Mouse (Mus musculus) lung, embryonic 14.5 days (tissue): ENCODE measurements around the gene Timp3. TPM values are rescaled to one million over a fixed set of nuclear protein-coding genes. Genes with fewer than 3 reads are reported as not detected.
A peak's percentile ranks its signal among the peaks of the same experiment; 100 is the strongest.

Source experiments
- ATAC-seq: fragments of 200-750 bp; cut with Nextera tagmentation; 2 replicates; pipeline ENCODE4 v1.8.0; 2017; ENCODE audit warnings: mild to moderate bottlenecking, moderate TSS enrichment, moderate library complexity; ENCODE audit not compliant: insufficient read depth
- DNase-seq: peaks from one replicate; pipeline ENCODE4 v3.0.0-alpha.2; 2015
- H3K27ac ChIP-seq: fragments of 300-500 bp; sonication (generic); 2 replicates; pipeline ENCODE4 v1.5.1; 2014; ENCODE audit warnings: low read depth, mild to moderate bottlenecking, moderate library complexity
- H3K27me3 ChIP-seq: fragments of 300-500 bp; sonication (generic); 2 replicates; pipeline ENCODE4 v1.6.1; 2014; ENCODE audit warnings: low read length, control low read depth; ENCODE audit not compliant: insufficient read depth
- H3K36me3 ChIP-seq: fragments of 300-500 bp; sonication (generic); 2 replicates; pipeline ENCODE4 v1.6.1; 2014; ENCODE audit warnings: control low read depth; ENCODE audit not compliant: insufficient read depth
- H3K4me1 ChIP-seq: fragments of 300-500 bp; sonication (generic); 2 replicates; pipeline ENCODE4 v1.6.1; 2014; ENCODE audit warnings: antibody characterized with exemption, control low read depth; ENCODE audit not compliant: insufficient read depth
- H3K4me2 ChIP-seq: fragments of 300-500 bp; sonication (generic); 2 replicates; pipeline ENCODE4 v1.6.1; 2014; ENCODE audit warnings: mild to moderate bottlenecking
- H3K4me3 ChIP-seq: fragments of 300-500 bp; sonication (generic); 2 replicates; pipeline ENCODE4 v1.5.1; 2014; ENCODE audit warnings: low read depth, low read length
- H3K9ac ChIP-seq: fragments of 300-500 bp; sonication (generic); 2 replicates; pipeline ENCODE4 v1.6.1; 2014
- H3K9me3 ChIP-seq: fragments of 300-500 bp; sonication (generic); 2 replicates; pipeline ENCODE4 v1.6.1; 2016; ENCODE audit warnings: low read depth, low read length, control low read depth
- CTCF ChIP-seq: IDR thresholded peaks from 2 replicates; pipeline ENCODE4 v1.5.1; 2016; ENCODE audit warnings: antibody characterized with exemption, low read depth
- WGBS: fragments of 180-500 bp; shearing (Covaris S2); extraction: QIAGEN DNeasy Blood & Tissue Kit; methylation state at CpG from one replicate; pipeline ENCODE4 v1.1.7; 2014; 5-methylcytosine and 5-hydroxymethylcytosine counted together
- polyA plus RNA-seq: library from polyadenylated mRNA; unstranded; fragments of >200 nt; fragmentation: Nextera tagmentation; extraction: Ambion mirVana; gene quantifications from 2 replicates; pipeline ENCODE4 v1.2.1, GENCODE M21; 2014

Gene Timp3
- polyA plus RNA-seq, 1 experiment from 2014 or later, result 44.1 TPM

DNA sequence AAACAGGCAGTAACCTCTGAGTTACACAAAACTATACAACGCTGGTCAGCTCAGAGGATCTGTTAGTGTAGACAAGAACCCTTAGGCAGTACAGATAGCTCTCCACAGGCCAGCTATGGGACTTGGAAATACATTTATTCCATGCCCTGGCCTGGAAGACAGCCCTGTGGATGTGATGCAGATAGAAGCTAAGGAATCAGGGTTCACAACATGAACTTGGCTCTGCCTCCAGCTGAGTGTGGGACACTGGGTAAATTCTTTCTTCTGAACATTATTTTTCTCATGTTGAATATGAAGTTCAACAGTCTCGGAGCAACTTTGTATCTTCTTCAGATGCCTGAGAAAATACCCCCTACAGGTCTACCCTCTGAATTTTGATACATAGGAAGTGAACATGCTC is 2.9 kb upstream of the Timp3 start:
- no peak for DNase-seq
- Histone ChIP-seq H3K36me3 (no peaks in the 10 kb centered on the region), H3K9me3 (no peaks in the 10 kb centered on the region), H3K4me2 (no peak overlapping the region), H3K9ac (no peak overlapping the region), H3K27ac (no peak overlapping the region), H3K4me3 (no peak overlapping the region), H3K27me3 (no peaks in the 10 kb centered on the region), H3K4me1 (peaks cover 4% of the 10 kb centered on the region; the same call in 1 of the 2 replicates)
- WGBS, result 86% methylated on average over 2 of the region's 2 CpGs
- no peak for ATAC-seq
- TF ChIP-seq CTCF, result no peak

DNA sequence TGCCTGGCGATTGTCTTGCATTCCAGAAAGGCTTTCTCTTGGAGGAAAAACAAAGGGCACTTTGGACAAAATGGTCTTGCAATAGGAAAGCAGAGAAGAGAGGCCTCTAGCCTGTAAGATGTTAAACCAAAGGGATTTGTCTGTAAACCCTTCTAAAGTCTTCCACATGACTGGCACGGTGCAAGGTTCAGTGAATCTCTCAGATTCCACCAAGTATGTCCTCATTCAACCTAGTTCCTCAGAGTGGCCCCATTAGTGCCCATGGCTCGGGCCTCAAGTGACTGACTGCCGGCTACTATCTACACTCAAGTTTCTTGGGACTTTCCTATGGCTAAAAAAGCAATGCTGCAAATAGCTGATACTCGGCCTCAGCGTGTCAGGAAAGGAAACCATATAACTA is 1.8 kb upstream of the Timp3 start:
- Histone ChIP-seq H3K4me1 (peaks cover 8% of the 10 kb centered on the region), H3K4me3 (no peak overlapping the region), H3K36me3 (no peaks in the 10 kb centered on the region), H3K4me2 (no peak overlapping the region), H3K27me3 (no peaks in the 10 kb centered on the region), H3K27ac (no peak overlapping the region), H3K9me3 (no peaks in the 10 kb centered on the region), H3K9ac (no peak overlapping the region)
- no peak for DNase-seq
- ATAC-seq, result no peak
- 75% methylated on average over 6 of the region's 6 CpGs for WGBS
- no peak for TF ChIP-seq CTCF

DNA sequence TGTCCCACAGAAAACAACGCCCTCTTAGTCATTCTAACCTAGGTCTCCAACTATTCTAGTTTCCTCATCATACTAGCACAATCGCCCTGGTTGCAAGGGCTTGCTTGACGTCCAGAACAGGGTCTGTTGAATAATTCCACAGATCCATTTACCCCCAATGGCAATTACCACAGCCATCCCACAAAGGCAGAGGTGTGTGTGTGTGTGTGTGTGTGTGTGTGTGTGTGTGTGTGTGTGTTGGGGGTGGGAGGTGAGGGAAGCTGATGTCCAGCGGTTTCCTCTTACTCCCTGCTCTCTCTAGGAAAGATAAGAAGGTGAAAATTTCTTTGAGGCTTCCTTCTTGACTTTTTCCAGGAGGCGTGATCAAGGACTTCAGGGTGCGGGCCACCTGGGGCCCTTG is 377 bp upstream of the Timp3 start:
- Histone ChIP-seq H3K4me1 (peaks cover 17% of the 10 kb centered on the region), H3K4me2 (peak overlapping the region; percentile 96), H3K36me3 (0 out of 2 replicates have a peak, but pooled peaks cover 8% of the 10 kb centered on the region), H3K9ac (peak overlapping the region; percentile 79; the same call in 1 of the 2 replicates), H3K27ac (no peak overlapping the region), H3K4me3 (peak overlapping the region; percentile 64), H3K9me3 (no peaks in the 10 kb centered on the region), H3K27me3 (no peaks in the 10 kb centered on the region)
- 31% methylated on average over 6 of the region's 6 CpGs for WGBS
- ATAC-seq (peak; percentile 1; the same call in 1 of the 2 replicates), DNase-seq (no peak)
- TF ChIP-seq CTCF, result no peak

DNA sequence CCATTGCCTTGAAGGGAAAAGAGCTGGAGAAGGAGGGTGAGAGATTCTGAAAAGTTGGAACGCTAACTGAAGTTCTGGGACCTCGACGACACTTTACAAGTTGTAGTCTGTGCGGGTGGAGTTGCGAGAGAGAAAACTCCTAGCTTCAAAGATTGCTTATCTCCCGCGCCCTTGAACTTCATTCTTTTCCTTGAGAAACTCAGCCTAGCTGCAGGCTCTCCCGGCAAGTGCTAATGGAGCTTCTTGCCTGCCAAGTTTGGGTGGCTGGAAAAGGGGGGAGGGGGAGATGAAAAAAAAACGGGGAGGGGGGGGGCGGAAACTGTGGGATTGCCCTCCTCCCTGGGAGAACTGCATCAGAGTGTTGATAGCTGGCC is 932 bp downstream of the Timp3 start:
- peak overlapping the region; percentile 96 for H3K4me2 ChIP-seq
- 1% methylated on average over 10 of the region's 10 CpGs for WGBS

DNA sequence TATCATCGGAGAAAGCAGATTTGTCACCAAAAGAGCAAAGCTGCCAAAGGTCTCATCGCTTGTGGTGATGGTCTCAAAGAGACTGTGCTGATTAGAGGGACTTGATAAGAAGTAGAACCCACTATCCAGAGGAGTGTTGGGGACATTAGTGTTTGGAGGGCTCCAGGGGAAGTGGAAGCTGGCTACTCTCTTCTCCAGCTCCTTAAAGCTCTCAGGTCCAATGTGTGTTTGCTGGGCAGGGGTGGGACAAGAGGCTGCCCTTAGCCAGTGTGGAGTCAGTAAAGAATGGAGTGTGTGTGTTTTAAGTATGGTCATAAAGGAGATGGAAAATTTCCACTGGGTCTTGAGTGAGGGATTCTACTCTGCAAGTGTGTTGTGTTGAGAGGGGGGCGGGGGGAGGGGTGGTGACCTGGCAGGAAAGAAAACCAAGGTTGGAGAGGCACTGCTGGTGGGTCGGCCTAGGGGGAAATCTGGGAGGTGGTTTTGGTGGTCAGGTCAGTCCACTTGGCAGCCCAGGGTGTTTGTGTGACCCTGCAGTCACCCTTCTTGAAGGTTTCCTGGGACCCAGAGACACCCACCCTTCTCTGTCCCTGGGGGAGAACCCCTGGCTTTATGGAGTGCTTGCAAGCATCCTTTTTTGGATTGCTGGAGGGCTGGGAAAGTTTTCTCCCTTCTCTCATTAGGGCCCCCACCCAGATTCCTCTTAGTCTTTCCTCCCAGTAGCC is 1.6 kb downstream of the Timp3 start:
- Histone ChIP-seq H3K27ac (peak overlapping the region; percentile 79), H3K4me3 (peak overlapping the region; percentile 64), H3K27me3 (no peaks in the 10 kb centered on the region), H3K4me1 (peaks cover 12% of the 10 kb centered on the region; the same call in 1 of the 2 replicates), H3K36me3 (0 out of 2 replicates have a peak, but pooled peaks cover 9% of the 10 kb centered on the region), H3K9me3 (no peaks in the 10 kb centered on the region), H3K9ac (peak overlapping the region; percentile 79), H3K4me2 (peak overlapping the region; percentile 96)
- no peak for TF ChIP-seq CTCF
- ATAC-seq (no peak), DNase-seq (peak; percentile 24)
- 18% methylated on average over 4 of the region's 4 CpGs for WGBS

More for the DNA sequence above, 932 bp downstream of the Timp3 start:
- H3K9ac ChIP-seq, result peak overlapping the region; percentile 79
- no peak for DNase-seq
- ATAC-seq, result no peak
- 0 out of 2 replicates have a peak, but pooled peaks cover 8% of the 10 kb centered on the region for H3K36me3 ChIP-seq
- no peak for TF ChIP-seq CTCF
- H3K4me3 ChIP-seq, result peak overlapping the region; percentile 64
- no peaks in the 10 kb centered on the region for H3K9me3 ChIP-seq
- H3K27ac ChIP-seq, result peak overlapping the region; percentile 79
- peaks cover 12% of the 10 kb centered on the region; the same call in 1 of the 2 replicates for H3K4me1 ChIP-seq
- H3K27me3 ChIP-seq, result no peaks in the 10 kb centered on the region

DNA sequence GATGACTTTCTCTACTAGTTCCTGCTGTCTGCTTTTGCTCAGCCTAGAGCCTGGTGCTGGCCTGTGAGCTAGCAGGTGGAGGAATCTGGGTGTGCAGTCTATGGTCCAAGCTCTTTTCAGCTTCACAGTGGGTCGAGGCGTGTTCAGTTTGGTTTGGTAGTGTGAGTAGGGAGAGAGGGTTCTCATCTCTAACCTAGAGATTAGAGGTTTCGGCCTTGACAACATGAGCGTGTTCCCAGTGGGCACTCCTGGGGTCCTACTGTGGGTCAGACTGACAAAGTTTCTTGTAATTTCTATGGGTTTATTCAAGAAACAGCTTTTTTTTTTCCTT is 2.1 kb downstream of the Timp3 start:
- ATAC-seq (no peak), DNase-seq (no peak)
- 57% methylated on average over 4 of the region's 4 CpGs for WGBS
- H3K4me1 ChIP-seq, result peaks cover 12% of the 10 kb centered on the region; the same call in 1 of the 2 replicates
- peak overlapping the region; percentile 96 for H3K4me2 ChIP-seq
- H3K27me3 ChIP-seq, result no peaks in the 10 kb centered on the region
- H3K4me3 ChIP-seq, result peak overlapping the region; percentile 64
- H3K27ac ChIP-seq, result peak overlapping the region; percentile 79
- peak overlapping the region; percentile 79; the same call in 1 of the 2 replicates for H3K9ac ChIP-seq
- H3K9me3 ChIP-seq, result no peaks in the 10 kb centered on the region
- no peak for TF ChIP-seq CTCF
- H3K36me3 ChIP-seq, result peaks cover 14% of the 10 kb centered on the region; the same call in 1 of the 2 replicates

DNA sequence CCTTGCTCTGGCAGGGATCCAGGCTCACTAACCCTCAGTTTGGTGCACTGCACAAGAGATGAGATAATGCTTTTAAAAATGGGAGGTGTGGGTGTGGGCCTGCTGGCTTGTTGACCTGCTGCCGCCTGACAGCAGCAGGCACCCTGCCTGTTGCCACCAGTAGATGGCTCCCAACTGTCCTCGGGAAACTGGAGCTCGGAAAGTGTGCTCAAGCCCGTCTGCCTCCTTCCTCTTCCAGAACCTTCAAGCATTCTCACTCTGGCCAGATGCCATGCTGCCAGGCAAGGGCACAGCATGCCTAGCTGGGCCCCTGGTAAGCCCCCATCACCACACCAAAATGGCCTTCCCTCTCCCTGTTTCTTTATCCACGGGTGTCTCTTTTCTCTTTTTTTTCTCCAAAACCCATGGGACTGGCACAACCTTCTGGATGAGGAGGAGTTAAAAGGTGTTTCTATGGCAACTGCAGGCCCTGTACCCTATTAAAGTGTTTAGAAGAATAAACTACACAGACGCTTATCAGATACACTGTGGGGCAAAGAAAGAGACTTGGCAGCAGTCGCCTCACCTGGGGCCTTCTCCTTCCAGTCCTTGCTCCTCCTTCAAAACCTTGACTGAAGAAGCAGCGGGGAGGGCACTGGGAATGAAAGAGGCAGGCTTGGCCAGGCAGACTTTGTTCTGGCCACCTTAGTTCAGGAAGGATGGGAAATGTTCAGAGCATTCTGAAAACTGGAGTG is 2.8 kb downstream of the Timp3 start:
- Histone ChIP-seq H3K4me3 (peak overlapping the region; percentile 64), H3K27ac (peak overlapping the region; percentile 79), H3K9me3 (no peaks in the 10 kb centered on the region), H3K36me3 (peaks cover 14% of the 10 kb centered on the region; the same call in 1 of the 2 replicates), H3K4me1 (peaks cover 12% of the 10 kb centered on the region; the same call in 1 of the 2 replicates), H3K4me2 (peak overlapping the region; percentile 96), H3K27me3 (no peaks in the 10 kb centered on the region), H3K9ac (peak overlapping the region; percentile 79; the same call in 1 of the 2 replicates)
- ATAC-seq (no peak), DNase-seq (peak; percentile 88)
- peak; percentile 86 for TF ChIP-seq CTCF
- WGBS, result 16% methylated on average over 8 of the region's 8 CpGs
